Mouse (Mus musculus) left cerebral cortex, adult 11 months (tissue): ENCODE results near the gene Rbm5.

Experiments used
- DNase-seq: peaks from one replicate; pipeline ENCODE4 v3.0.0; 2022; ENCODE audit warnings: low spot score

The Rbm5 gene

GRCm38 (mm10) chr9:107770374-107771290 is at the start of gene Rbm5:
Gene Rbm5, minus strand, starts transcription at chr9:107770996.
- peak; percentile 90 for DNase-seq

- no peak for DNase-seq
Observed at GRCm38 (mm10) chr9:107812132-107812531, 41.3 kb upstream of the Rbm5 start.

GRCm38 (mm10) chr9:107810985-107811384 is 40.2 kb upstream of the Rbm5 start:
- no peak for DNase-seq

- no peak for DNase-seq
Observed at GRCm38 (mm10) chr9:107791714-107792113, 20.9 kb upstream of the Rbm5 start.

- no peak for DNase-seq
Observed at GRCm38 (mm10) chr9:107782536-107783203, 11.9 kb upstream of the Rbm5 start.

- DNase-seq, result no peak
Observed at GRCm38 (mm10) chr9:107776809-107777208, 6.0 kb upstream of the Rbm5 start.

- no peak for DNase-seq
Observed at GRCm38 (mm10) chr9:107774411-107774810, 3.6 kb upstream of the Rbm5 start.

- no peak for DNase-seq
Observed at GRCm38 (mm10) chr9:107771782-107772181, 986 bp upstream of the Rbm5 start.

GRCm38 (mm10) chr9:107770037-107770373 is 791 bp downstream of the Rbm5 start:
- no peak for DNase-seq

- no peak for DNase-seq
Observed at GRCm38 (mm10) chr9:107769445-107770000, 1.3 kb downstream of the Rbm5 start.

- DNase-seq, result no peak
Observed at GRCm38 (mm10) chr9:107768851-107769250, 1.9 kb downstream of the Rbm5 start.

- DNase-seq, result no peak
Observed at GRCm38 (mm10) chr9:107759593-107759992, 11.2 kb downstream of the Rbm5 start.

- no peak for DNase-seq
Observed at GRCm38 (mm10) chr9:107750378-107750777, 20.4 kb downstream of the Rbm5 start.

GRCm38 (mm10) chr9:107748063-107748462 is 22.7 kb downstream of the Rbm5 start:
- no peak for DNase-seq

- DNase-seq, result no peak
Observed at GRCm38 (mm10) chr9:107747310-107747709, 23.5 kb downstream of the Rbm5 start.

- no peak for DNase-seq
Observed at GRCm38 (mm10) chr9:107746679-107747078, 24.1 kb downstream of the Rbm5 start.

GRCm38 (mm10) chr9:107744061-107744460 is 26.7 kb downstream of the Rbm5 start:
- DNase-seq, result no peak

GRCm38 (mm10) chr9:107738841-107739202 is 32.0 kb downstream of the Rbm5 start:
- DNase-seq, result no peak

GRCm38 (mm10) chr9:107738020-107738840 is 32.6 kb downstream of the Rbm5 start:
- DNase-seq, result peak; percentile 74

- DNase-seq, result no peak
Observed at GRCm38 (mm10) chr9:107736185-107736485, 34.7 kb downstream of the Rbm5 start.

GRCm38 (mm10) chr9:107735356-107736184 is 35.2 kb downstream of the Rbm5 start:
- no peak for DNase-seq

GRCm38 (mm10) chr9:107734567-107734971 is 36.2 kb downstream of the Rbm5 start:
- no peak for DNase-seq
